Mouse (Mus musculus) cerebellum, adult (tissue): Measurements from ENCODE around the gene Mslnl.

Experiments
- ATAC-seq: cut with Nextera tagmentation; 2 replicates; pipeline ENCODE4 v1.9.2; 2017; ENCODE audit warnings: mild to moderate bottlenecking, moderate library complexity, mixed read lengths; ENCODE audit not compliant: insufficient number of reproducible peaks, low FRiP score, low TSS enrichment

Mslnl gene

DNA sequence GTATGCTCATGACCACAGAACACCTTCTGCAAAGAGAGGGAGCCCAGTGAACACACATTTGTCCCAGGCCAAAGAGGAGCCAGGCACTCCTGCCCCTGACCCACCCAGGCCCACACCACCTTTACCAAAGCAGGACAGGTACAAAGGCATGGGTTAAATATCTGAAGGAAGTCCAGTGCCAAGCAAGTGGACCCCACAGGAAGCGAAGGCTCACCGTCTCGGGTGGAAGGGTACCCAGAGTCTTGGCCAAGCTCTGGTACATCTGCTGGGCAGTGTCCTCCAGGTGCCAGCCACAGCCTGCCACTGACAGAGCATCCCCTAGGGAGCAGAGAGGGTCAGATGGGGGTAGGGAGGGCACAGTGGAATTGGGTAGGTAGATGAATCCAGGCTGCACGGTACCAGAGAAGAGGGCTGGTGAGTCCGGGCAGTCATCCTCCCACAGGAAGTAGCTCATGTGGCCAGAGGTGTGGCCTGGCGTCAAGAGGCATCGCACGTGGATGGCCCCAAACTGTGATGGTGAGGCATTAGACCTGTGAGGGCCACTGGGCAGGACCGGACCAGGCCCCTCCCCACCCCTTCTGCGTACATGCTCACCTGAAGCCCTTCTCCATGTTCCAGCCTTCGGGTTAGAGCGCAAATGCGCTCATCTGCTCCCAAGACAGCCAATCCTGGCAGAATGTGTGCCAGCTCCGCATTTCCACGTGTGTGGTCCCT is 48.2 kb downstream of the Mslnl start:
- ATAC-seq: no peak

DNA sequence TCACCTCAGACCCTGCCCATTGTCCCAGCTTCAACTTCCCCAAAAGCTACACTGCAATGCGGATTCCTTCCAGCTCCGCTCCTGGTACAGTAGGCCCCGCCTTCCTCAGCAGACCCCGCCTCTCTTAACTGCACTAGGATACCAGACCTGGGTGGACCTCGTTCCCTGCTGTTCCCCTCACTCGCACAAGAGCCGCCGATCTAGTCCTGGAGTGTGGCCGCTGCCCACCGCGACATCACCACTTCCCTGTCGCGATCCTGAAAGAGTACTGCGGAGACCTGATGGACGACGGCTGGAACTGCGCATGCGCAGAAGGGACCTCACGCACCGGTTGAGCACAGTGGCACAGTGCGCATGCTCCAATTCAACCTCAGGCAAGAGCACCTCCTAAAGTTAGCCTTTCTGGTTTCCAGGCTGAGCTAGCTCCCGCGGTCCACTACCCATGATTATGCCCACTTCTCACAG is 49.5 kb downstream of the Mslnl start, which contains the start of gene Haghl:
Haghl (minus strand) TSS at position 393 of the 465 bp plus-strand sequence.
- ATAC-seq: peak; percentile 76; the same call in 1 of the 2 replicates

DNA sequence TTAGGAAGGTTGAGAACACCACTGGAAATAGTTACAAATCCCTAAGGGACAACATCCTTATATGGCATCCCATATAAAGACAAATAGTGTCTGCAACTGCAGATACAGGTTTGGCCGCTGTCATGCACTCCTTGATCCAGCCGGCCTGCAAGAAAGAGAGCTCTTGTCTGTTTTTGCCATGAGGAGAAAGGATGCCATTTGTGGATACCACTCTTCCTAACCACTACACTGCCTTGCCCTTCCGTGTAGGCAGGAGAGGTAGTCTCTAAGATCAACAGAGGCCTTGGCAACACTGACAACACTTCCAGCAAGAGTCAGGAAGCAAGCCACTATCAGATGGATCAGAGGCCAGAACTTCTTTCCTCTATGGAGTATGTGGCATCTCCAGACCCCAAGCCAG is 50.4 kb downstream of the Mslnl start, which contains the start of gene Ccdc78:
Ccdc78 (plus strand) TSS at position 301 of the 400 bp plus-strand sequence.
- no peak for ATAC-seq

DNA sequence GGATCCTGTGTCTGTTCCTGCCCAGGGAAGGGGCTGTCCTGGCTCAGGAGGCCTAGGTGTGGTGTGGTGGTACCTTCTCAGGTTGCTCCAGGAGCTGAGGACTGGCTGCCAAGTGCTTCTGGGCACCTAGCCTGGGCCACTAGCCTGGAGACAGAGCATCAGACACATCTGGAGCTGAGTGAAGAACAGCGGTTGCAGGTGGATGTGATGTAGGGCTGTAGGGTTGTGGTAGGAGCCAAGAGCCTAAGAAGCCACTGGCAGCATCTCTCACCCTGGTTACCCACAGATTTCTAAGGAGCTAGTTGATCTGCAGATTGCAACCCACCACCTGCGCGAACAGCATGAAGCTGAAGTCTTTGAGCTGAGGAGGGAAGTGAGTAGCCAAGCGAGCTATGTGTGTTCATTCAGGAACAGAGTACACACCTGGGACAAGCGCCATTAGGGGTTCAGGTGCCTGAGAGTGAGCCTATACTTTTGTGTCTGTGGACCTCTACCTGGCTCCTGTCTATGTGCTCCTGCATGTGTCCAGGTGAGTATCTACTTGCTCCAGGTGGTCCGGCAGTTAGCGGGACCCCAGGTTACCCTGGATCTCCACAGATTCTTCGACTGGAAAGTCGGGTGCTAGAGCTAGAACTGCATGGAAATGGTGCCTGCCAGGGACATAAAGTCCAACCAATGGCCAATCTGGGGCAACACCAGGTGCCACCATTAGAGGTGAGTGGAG is 51.1 kb downstream of the Mslnl start:
- no peak for ATAC-seq

DNA sequence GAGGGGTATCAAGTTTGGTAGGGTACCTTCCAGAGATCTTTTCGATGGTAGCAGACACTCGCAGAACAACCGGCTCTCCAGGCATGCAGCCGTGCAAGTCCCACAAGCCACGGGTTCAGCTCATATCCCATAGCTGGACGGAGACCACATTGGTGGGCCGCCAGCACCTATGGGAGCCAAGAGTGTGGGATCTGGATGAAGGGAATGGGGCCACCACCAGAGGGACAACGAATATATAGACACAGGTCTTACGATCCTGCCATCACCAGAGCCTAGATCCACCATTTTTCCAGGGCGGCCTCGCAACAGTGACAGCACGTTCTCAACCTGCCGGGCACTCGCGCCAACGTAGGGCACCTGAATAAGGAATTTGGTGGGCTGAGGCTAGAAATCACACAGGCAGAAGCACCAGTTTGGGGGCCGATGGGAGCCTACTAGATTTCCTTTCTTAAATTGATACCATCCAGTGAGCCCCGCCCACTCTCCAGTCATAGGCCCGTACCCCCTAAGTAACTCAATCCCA is 55.5 kb downstream of the Mslnl start:
- ATAC-seq: no peak

DNA sequence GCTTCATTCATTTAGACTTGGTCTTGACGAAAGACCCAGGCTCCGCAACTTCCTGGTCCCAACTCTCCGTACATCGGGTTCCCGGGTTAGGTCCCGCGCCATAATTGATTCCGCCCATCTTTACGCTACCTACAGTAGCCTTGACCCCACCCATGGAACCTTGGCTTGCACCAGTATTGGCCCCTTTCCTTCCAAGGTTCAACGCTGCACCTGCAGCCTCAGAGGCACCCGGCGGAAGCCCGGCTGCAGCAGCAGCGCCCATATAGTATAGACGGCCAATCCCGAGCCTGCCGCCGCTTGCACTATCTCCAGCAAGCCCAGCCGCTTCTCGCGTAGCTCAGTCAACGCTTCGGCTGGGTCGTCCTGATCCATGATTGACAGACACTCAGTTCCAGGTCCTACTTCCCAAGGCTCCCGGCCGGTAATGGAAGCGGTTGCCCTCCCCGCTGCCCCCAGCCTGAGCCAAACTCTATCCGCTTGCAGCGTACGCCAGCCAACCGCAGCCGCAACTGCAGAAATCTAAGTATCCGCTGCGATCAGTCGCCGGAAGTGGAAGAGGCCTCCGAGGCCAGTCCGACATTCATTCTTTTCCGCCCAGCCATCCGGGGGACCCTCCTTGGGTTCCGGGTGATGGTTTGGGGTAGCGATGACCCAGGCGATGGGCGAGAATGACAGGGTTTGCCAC is 56.1 kb downstream of the Mslnl start:
- peak; percentile 12; the same call in 1 of the 2 replicates for ATAC-seq

DNA sequence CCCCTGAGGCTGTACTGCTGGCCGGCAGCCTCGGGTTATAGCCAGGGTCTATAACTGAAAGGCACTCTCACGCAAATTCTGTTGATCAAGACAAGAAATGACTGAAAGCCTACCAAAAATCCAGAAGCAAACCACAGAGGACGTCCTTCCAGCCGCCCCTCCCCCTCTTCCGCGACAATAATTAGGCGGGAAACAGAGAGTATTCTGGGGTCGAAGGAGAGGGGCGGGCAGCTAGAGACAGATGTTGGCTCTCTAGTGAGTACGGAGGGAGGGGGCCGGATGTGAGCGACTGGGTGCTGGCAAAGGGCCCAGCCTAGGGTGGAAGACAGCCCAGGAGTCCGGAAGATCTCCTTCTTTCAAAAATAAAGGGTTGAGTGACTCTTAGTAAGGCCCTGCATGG is 56.8 kb downstream of the Mslnl start, which contains the start of gene Fam173a:
Fam173a (minus strand) TSS at position 287 of the 400 bp plus-strand sequence.
- ATAC-seq: no peak

DNA sequence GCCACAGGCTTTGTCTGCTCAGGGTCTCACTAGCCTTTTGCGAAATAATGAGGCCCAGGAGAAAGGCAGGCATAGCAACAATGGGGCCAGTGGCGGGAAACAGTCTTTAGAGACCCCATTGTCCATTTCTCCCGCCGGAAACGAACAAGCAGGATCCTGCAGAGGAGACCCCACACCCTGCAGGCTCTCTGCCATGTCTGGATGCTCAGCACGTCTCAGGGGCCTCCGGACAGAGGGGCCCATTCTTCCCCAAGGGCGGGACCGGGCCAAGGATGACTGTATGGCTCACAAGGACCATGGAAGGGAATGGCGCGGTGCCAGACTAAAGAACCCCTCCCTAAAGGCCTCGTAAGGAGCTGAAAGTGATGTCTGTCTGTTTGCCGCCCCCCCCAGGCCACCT is 58.4 kb downstream of the Mslnl start:
- ATAC-seq: no peak

DNA sequence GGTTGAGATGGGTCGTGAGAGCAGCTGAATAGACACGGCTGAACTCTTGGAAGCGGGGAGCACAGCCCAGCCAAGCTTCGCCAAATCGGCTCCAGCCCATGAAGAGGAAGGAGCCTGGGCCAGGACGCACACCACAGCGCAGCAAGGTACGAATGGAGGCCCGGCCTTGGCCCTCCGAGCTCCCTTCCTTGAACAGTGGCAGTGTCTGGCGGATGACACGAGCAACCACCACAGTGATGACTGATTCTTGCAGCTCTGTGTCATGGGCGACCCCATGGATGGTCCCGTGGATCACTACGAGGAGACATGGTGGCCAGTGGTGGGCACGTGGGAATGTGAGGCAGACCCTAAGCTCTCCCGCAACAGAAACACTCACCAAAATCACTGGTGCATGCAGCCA is 59.2 kb downstream of the Mslnl start:
- ATAC-seq: no peak

DNA sequence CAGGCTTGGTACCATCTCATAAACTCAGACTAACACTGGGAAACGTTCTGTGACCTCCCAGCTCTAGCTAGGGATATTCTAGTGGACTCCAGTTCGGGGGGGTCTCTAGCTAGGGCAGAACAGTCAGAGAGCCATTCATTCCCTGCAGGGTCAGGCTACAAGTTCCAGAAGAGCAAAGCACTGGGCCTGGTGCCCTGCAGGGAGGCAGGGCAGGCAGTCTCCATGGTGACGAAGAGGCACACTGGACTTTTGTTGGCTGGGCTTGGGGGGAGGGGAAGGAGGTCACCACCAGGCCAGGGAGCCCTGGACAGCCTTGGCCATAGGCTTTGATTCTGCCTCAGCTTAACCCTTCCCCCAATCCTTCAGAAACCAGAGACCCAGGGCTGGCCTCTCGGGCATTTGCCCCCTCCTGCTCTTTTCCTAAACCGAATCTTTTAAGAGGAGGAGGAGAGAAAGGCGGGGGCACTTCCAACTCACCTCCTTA is 59.8 kb downstream of the Mslnl start, which contains the start of gene AC134908.4:
AC134908.4 (minus strand) TSS at position 51 of the 484 bp plus-strand sequence.
- ATAC-seq: no peak

DNA sequence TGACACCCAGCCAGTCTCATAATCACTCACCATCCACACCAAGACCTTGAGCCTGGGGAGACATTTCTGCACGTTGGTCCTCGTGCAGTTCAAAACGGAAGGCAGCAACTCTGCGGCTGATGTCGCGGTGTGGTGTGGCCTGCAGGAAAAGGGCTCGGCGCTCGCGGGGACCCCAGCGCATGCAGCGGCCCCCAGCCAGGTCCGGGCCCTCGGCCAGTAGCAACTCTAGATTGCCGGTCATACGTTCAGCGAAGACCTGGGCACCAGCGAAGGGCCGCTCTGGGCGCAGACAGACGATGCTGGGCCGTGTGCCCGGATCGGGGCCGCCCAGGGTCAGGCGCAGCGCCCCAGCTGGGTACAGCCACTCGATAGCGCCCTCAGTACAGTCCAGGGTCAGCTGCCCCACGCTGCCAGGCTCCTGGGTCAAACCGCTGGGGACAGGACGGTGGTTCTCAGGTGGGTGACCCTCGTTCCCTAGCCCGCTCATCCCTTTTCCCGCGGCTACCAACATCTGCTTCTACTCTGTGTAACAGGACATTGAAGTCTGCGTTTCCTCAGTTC is 60.4 kb downstream of the Mslnl start:
- no peak for ATAC-seq

DNA sequence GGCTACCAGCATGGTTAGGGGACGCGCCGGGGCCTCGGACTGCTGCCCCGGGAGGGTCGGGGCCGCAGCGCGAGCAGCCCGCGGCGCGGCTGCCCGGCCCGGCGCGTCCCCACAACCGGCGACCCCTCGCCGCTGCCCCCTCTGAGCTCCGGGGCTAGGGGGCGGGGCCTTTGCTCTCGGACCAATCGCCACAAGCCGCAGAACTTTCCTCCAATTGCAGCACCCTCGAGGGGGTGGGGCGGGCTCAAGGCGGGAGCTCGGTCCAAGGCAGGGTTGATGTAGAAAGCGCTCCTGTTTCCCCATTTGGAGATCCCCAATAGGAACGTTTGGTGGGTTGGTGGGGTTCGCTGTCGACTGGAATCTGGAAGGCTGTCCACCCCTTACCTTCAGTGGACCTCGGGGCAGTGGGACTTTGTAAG is 61.1 kb downstream of the Mslnl start, which contains the start of gene Metrn:
Metrn (minus strand) TSS at position 186 of the 419 bp plus-strand sequence.
- ATAC-seq: no peak
